ENCODE assay signal across 27 mouse cellular contexts in the genomic region with DNA sequence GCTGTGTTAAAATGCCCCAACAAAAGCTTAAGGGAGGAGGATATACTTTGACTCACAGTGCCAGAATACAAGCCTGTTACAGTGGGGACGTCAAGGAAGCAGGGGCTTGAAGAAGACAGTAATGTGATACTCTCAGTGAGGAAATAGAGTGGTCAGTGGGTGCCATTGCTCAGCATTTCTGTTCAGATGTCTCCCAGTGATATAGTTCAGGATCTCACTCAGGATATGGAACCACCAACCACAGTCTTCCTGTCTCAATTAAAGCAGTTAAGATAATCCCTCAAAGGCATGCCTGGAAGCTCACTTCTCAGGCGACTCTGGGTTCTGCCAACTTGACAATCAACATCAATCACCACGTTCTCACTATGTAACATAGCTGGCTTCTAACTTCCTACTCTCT. TPM values are rescaled to one million over a fixed set of nuclear protein-coding genes. Genes with fewer than 3 reads are reported as not detected.
DNase-seq lines count a peak whose midpoint lies in the region; ATAC-seq lines count a peak whose summit lies in the region.
"Had no signal": no experiment of that assay in that cellular context is flagged by ENCODE, and none has a peak within 500 bp of the region (broad histone marks: within the 10 kb centered on the region; RNA-seq: fewer than 3 reads in every experiment).

No protein-coding gene starts in this region.

- H3K4me3 ChIP-seq in megakaryocyte, embryonic 14.5 days (replicated peaks): peak overlapping the region; percentile 42
- no peak overlapping the region for H3K4me3 ChIP-seq in midbrain, embryonic 13.5 days (replicated peaks)
- H3K4me3 ChIP-seq: embryonic facial prominence, embryonic 10.5 days; embryonic facial prominence, embryonic 12.5 days; forebrain, embryonic 13.5 days; forebrain, embryonic 15.5 days had no signal

- no peak for ATAC-seq in megakaryocyte, adult 5-6 weeks (ENCODE audit: poor library complexity, severe bottlenecking)
- peak; percentile 71 for ATAC-seq in common myeloid progenitor, adult 5-6 weeks (replicated peaks; ENCODE audit: low read depth, poor library complexity, severe bottlenecking)
- peak; percentile 47 to 57 for ATAC-seq in hematopoietic stem cell, adult 5-6 weeks (replicated peaks in 1 of 2; ENCODE audit: insufficient read depth in 1 of 2, low FRiP score in 2 of 2, low TSS enrichment in 1 of 2, low read depth in 1 of 2, poor library complexity in 2 of 2, severe bottlenecking in 2 of 2)
- ATAC-seq in midbrain, embryonic 13.5 days: no peak
- ATAC-seq in activated CD4-positive, CD25-positive, alpha-beta regulatory T cell, adult 4 months: no peak
- ATAC-seq: CD4-positive, CD25-positive, alpha-beta regulatory T cell, adult 4 months; forebrain, embryonic 13.5 days; forebrain, embryonic 15.5 days; forebrain, postnatal 0 days; Patski had no signal

- WGBS in midbrain, embryonic 13.5 days: 87% methylated on average over 3 of the region's 3 CpGs

- DNase-seq in 416B (ENCODE audit: low read depth): peak; percentile 99
- DNase-seq in lung, postnatal 4 days: no peak
- DNase-seq: adrenal gland, adult 2 months; adrenal gland, postnatal 10 days; adrenal gland, postnatal 25 days; B cell, adult 2 months; cerebellum, adult 11 months; cerebellum, adult 18-20 months; cerebellum, adult 8-10 months; cerebellum, adult 9-11 months; cerebellum, postnatal 14 days; cerebellum, postnatal 36 days; forebrain, postnatal 0 days had no signal

- no peaks in the 10 kb centered on the region for H3K27me3 ChIP-seq in megakaryocyte, embryonic 14.5 days (replicated peaks)
- H3K27me3 ChIP-seq in midbrain, embryonic 13.5 days: no peaks in the 10 kb centered on the region
- H3K27me3 ChIP-seq: CH12.LX; embryonic facial prominence, embryonic 12.5 days; forebrain, embryonic 13.5 days; forebrain, embryonic 15.5 days; Patski had no signal

- H3K27ac ChIP-seq in midbrain, embryonic 13.5 days: no peak overlapping the region
- H3K27ac ChIP-seq: embryonic facial prominence, embryonic 10.5 days; embryonic facial prominence, embryonic 12.5 days; forebrain, embryonic 13.5 days; forebrain, embryonic 15.5 days had no signal

- H3K9me3 ChIP-seq in megakaryocyte, embryonic 14.5 days: peaks cover 5% of the 10 kb centered on the region
- no peaks in the 10 kb centered on the region for H3K9me3 ChIP-seq in midbrain, embryonic 13.5 days
- H3K9me3 ChIP-seq: embryonic facial prominence, embryonic 10.5 days; embryonic facial prominence, embryonic 12.5 days; forebrain, embryonic 13.5 days; forebrain, embryonic 15.5 days had no signal

- peaks cover 20% of the 10 kb centered on the region for H3K4me1 ChIP-seq in megakaryocyte, embryonic 14.5 days
- peaks cover 12% of the 10 kb centered on the region for H3K4me1 ChIP-seq in midbrain, embryonic 13.5 days (replicated peaks)

- no peak overlapping the region for H3K9ac ChIP-seq in midbrain, embryonic 13.5 days (replicated peaks)
- H3K9ac ChIP-seq: embryonic facial prominence, embryonic 12.5 days; forebrain, embryonic 13.5 days; forebrain, embryonic 15.5 days; forebrain, postnatal 0 days had no signal

- peaks cover 6% of the 10 kb centered on the region for H3K36me3 ChIP-seq in megakaryocyte, embryonic 14.5 days (replicated peaks; ENCODE audit: low read length)
- no peaks in the 10 kb centered on the region for H3K36me3 ChIP-seq in midbrain, embryonic 13.5 days
- H3K36me3 ChIP-seq: embryonic facial prominence, embryonic 10.5 days; embryonic facial prominence, embryonic 12.5 days; forebrain, embryonic 15.5 days; G1E had no signal

- no peak overlapping the region for H3K4me2 ChIP-seq in midbrain, embryonic 13.5 days (replicated peaks)
- H3K4me2 ChIP-seq: embryonic facial prominence, embryonic 12.5 days; forebrain, embryonic 13.5 days; forebrain, embryonic 15.5 days had no signal

RNA-seq across cellular contexts. Expression of a gene that starts 4.2 kb away (rescaled TPM):
- 7.4 and 19.0 TPM in 2 replicates for polyA plus RNA-seq in megakaryocyte, embryonic 14.5 days (2012; ENCODE audit: insufficient read depth, low replicate concordance)
- total RNA-seq in megakaryocyte, adult 5-6 weeks (2015): 47.0 and 50.7 TPM in 2 replicates
- total RNA-seq in megakaryocyte, adult 5-6 weeks (2017): 103 and 113 TPM in 2 replicates
- 103 and 133 TPM in 2 replicates for total RNA-seq in common myeloid progenitor, adult 5-6 weeks (2017)
- total RNA-seq in hematopoietic stem cell, adult 5-6 weeks (2017): 107 and 113 TPM in 2 replicates
- 28.1 and 29.8 TPM in 2 replicates for polyA plus RNA-seq in midbrain, embryonic 13.5 days (2015; fragmentation: Nextera tagmentation; extraction: Ambion mirVana)
- 10 to 100 TPM; 32.9 to 45.2 TPM for polyA plus RNA-seq in activated CD4-positive, CD25-positive, alpha-beta regulatory T cell, adult 4 months (2017; shearing (Covaris generic))

Comparison
In these comparisons a context has a peak if more than half of its experiments do, and no peak if none do; other contexts are left out.
1. ATAC-seq: peak in common myeloid progenitor, adult 5-6 weeks (single experiment) and hematopoietic stem cell, adult 5-6 weeks (2 of 2); none in megakaryocyte, adult 5-6 weeks (single experiment), midbrain, embryonic 13.5 days (single experiment) and activated CD4-positive, CD25-positive, alpha-beta regulatory T cell, adult 4 months (single experiment).